Mouse (Mus musculus): ENCODE measurements around the gene Igf2bp1. TPM values are rescaled to one million over a fixed set of nuclear protein-coding genes. Genes with fewer than 3 reads are reported as not detected.

Gene Igf2bp1
- total RNA-seq, 2 experiments from 2014 or later = not detected

GRCm38 (mm10) chr11:96011982-96012381 is 6.2 kb upstream of the Igf2bp1 start:
- no peak for DNase-seq
- intact Hi-C loops (cut with DNase I) = no loop called here

DNA sequence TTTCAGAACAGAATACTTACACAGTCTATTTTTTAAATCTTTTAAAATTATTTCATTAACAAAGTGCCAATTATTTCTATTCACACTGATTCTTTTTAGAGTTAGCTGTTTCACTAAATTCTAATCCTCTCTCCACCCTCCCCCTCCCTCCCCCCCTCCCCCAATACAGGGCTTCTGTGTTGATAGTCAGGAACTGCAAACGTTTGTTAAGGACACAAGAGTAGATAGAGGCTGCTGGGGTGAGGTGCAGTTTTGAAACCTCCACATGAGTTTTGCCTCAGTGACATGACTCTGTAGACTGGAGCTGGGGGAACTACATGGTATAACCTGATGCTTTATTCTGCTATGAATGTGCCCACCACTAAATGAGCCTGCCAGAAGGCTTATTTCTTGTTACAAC is 3.1 kb upstream of the Igf2bp1 start:
- no peak for DNase-seq
- intact Hi-C loops (cut with DNase I) = loop anchor here (10.0 kb wide), 1 partner anchor 196 kb away; no protein-coding TSS in a partner anchor

DNA sequence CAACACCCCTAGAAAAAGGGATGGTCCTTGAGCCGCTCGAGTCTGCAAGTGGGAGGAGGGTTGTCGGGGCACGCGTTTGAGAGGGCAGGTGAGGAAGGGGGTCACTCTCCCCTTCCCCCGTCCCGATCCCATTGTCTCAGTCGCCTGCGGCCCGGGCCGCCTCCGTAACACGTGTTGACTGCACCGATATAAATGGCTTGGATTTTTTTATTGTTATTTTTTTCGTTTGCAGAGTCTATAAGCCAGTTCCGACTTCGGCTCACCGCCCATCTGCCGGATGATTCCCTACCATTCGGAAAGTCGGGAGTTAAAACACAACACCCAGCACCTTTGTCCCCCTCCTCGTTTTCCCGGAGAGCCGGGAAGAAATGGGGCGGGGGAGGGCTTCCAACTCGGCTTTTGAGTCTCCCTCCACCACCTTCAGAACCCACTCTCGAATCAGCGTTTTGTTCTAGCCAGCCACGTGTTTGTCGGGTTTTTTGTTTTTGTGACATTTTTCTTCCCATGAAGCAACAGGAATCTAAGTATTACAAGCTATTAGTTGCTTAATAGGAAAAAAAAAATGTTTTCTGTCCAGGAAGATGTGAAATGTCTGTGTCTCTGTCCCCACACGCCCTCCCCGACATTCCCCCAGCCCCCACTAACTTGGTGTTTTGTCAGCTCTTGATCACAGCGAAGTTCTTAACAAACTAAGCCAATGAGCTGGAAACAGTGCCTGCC is 1.9 kb upstream of the Igf2bp1 start:
- intact Hi-C loops (cut with DNase I) = loop anchor here (10.0 kb wide), 1 partner anchor 197 kb away; no protein-coding TSS in a partner anchor
- DNase-seq = peak in 1 of 2 experiments; percentile 29

DNA sequence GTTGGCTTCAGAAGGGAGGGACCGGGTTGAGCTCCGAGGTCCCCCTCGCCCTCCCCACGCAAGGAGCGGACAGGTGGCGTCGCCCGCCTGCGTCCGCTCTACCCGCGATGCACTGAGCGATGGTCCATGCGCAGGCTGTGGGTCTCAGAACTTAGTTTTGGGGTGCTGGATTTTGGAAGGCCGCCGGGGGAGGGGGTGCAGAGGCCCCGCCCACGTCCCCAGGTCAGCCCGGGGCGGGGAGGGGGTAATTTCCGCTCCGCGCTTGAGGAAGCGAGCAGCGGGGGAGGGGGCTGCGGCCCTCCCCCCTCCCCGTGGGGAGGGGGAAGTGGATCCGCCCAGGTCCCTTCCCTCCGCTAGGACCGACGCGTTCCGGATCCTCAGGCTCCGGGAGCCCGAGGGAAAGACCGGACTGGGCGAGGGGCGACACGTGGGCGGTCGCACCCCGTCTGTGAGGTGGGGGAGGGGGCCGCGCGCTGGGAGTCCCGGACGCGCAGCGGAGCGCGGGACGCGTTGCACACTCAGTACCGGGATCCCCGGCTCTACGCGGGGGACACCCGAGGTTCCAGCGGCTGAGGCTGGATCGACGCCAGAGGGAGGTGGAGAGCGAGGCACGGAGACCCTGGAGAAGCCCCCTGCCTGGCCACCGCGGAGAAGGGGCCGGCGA is 1.2 kb upstream of the Igf2bp1 start:
- peak in 1 of 2 experiments; percentile 20 for DNase-seq
- intact Hi-C loops (cut with DNase I) = loop anchor here (10.0 kb wide), 1 partner anchor 198 kb away; no protein-coding TSS in a partner anchor

DNA sequence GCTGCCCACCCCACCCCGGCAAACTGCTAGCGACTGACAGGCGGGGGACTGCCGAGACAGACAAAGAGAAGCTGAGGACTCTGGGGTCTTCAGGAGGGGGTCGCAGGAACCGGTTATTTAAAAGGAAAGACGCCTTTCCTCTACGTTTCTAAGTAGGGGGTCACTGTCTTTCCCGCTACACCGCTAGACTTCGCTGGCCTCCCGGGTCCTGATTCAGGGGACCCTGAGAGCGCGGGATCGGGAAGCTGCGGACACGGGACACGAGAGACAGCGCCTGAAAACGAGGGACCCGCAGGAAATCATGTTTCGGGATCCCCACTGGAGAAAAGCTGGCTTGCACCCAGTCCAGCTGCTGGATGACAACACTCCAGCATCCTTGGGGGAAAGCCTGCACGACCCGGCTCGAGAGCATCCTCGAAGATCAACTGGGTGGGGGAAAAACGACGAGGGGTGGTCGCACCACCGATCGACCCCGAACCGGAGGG is 669 bp upstream of the Igf2bp1 start:
- peak in 1 of 2 experiments; percentile 19 for DNase-seq
- intact Hi-C loops (cut with DNase I) = loop anchor here (10.0 kb wide), 1 partner anchor 198 kb away; no protein-coding TSS in a partner anchor

GRCm38 (mm10) chr11:96004793-96005402 is 842 bp downstream of the Igf2bp1 start:
- intact Hi-C loops (cut with DNase I) = loop anchor here (10.0 kb wide), 1 partner anchor 200 kb away; no protein-coding TSS in a partner anchor
- DNase-seq = no peak

GRCm38 (mm10) chr11:96003969-96004792 is 1.6 kb downstream of the Igf2bp1 start:
- no peak for DNase-seq
- intact Hi-C loops (cut with DNase I) = loop anchor here (10.0 kb wide), 1 partner anchor 201 kb away; no protein-coding TSS in a partner anchor

- no peak for DNase-seq
- intact Hi-C loops (cut with DNase I) = loop anchor here (10.0 kb wide), 1 partner anchor 202 kb away; no protein-coding TSS in a partner anchor
Observed at GRCm38 (mm10) chr11:96003100-96003900, 2.4 kb downstream of the Igf2bp1 start.

DNA sequence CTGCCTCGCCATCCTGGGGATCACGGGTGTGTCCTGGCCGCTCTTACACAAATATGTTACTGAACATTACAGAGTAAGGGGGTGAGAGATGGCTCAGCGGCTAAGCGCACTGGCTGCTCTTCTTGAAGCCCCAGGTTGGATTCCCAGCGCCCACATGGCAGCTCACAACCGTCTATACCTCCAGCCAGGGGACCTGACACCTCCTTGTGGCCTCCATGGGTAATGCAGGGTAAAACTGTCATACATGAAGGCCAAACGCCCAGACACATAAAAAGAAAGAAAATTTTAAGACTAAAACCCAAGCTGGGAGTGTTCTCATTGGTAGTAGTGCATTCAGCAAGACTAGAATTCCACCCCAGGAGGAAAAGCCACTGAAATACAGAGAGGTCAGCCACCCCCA is 11.6 kb downstream of the Igf2bp1 start:
- DNase-seq = no peak
- intact Hi-C loops (cut with DNase I) = no loop called here

DNA sequence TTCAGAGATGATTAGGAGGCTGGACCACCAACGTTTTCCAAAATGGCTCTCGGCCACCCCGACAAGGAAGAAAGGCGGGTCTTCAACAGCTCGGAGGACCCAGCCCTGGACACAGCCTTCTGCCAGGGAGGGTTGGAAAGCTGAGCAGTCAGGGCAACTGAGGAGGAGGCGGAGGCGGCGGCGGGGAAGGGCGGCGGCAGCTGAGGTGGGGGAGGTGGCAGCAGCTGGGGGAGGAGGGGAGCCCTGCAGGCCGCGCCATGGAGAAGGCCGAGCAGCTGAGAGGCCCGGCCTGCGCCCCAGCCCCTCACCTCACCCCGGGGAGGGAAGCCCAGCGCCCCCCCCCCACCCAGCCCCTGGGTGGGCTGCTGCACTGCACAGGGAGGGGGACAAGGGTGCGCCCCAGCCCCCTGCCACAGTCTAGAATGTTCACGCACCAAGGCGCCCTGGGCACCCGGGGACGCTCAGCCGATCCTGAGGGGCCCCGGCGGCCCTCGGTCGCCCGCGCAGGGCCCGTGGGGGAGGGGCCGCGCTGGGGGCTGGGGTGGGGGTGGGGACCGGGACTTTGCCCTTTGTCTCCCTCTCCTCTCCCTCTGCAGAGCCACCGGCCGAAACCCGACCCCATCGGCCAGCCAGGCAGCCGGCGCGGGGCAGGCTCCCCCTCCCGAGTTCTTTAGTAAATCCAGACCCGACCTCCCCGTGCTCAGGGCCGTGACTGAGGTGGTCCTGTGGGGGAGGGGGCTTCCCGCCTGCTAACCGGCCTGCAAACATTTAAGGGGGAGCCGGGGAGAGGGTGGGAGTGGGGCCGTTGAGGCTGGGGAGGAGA is 14.6 kb downstream of the Igf2bp1 start:
- DNase-seq = no peak
- intact Hi-C loops (cut with DNase I) = no loop called here

GRCm38 (mm10) chr11:95990431-95990830 is 15.3 kb downstream of the Igf2bp1 start:
- DNase-seq = no peak
- intact Hi-C loops (cut with DNase I) = no loop called here

DNA sequence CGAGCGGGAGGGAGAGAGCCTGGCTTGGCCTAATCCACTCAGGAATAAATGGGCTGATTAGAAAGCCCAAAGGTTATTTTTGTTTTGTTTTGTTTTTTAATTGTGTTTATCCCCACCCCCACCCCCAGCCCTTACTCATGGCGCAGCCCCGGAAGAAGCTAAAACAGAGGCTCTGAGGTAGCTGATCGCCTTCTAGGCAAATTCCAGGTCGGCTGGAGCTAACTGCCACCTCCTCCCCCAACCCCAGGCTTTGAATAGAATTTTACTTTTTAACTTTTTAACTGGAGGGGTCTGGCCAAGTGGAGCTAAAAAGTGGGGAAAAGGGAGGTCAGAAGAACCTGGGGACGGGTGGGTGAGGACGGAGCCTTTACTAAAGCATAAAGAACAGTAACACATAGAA is 15.9 kb downstream of the Igf2bp1 start:
- intact Hi-C loops (cut with DNase I) = no loop called here

DNA sequence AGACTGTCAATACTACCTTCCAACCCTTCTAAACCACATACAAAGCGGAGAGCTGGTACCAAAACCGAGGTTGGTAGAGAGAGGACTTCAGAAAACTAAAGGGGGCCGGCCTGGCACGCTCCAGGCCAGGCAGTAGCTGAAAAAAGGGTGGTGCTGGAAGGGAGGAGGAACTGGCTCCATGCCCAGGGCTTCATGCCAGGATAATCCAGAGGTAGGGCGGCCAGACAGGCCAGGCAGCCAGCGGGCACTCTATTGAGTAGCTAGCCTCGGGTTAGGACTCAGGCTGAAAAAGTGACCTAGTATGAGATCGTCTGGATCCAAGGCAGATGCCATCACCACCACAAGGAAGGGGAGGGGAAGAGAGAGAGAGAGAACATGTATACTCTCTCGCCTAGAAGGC is 17.2 kb downstream of the Igf2bp1 start:
- peak in 1 of 2 experiments; percentile 46 for DNase-seq
- intact Hi-C loops (cut with DNase I) = no loop called here

More for the DNA sequence above, 15.9 kb downstream of the Igf2bp1 start:
- no peak for DNase-seq

GRCm38 (mm10) chr11:95987854-95988447 is 17.8 kb downstream of the Igf2bp1 start:
- intact Hi-C loops (cut with DNase I) = no loop called here
- DNase-seq = no peak

DNA sequence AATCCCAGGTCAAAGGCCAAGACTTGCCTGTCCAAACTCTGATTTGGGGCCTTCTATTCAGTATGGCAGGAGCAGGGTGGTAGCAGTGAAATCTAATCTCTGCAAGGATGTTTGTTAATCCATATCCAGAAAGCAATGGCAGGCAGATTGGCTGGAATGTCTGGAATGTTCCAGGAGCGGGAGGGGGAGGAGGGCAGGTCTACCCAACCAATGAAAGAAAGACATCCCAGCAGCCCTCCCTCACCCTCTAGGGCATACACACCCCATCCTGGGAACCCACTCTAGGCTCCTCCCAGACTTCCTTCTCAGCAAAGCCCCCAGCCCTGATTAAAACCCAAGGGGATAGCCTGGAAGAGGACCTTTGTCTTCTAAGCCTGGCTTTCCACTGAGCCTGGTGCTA is 23.3 kb downstream of the Igf2bp1 start:
- no peak for DNase-seq
- intact Hi-C loops (cut with DNase I) = no loop called here

DNA sequence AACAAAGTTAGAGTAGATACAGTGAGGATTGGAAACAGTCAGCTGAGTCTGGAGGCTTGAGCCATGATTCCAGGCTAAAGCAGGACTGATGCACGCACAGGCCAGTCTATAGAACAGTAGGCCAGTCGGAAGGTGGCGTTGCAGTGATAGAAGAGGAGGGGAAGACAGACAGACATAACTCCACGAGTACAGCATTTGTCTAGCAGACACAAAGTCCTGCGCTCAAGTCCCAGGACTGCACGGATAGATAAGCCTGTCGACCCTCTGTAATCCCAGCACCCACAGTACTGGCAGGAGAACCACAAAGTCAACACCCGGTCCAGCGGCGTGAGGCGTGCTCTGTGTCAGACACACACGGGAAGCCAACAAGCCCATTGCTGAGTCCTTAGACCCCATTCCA is 23.9 kb downstream of the Igf2bp1 start:
- DNase-seq = no peak
- intact Hi-C loops (cut with DNase I) = no loop called here

DNA sequence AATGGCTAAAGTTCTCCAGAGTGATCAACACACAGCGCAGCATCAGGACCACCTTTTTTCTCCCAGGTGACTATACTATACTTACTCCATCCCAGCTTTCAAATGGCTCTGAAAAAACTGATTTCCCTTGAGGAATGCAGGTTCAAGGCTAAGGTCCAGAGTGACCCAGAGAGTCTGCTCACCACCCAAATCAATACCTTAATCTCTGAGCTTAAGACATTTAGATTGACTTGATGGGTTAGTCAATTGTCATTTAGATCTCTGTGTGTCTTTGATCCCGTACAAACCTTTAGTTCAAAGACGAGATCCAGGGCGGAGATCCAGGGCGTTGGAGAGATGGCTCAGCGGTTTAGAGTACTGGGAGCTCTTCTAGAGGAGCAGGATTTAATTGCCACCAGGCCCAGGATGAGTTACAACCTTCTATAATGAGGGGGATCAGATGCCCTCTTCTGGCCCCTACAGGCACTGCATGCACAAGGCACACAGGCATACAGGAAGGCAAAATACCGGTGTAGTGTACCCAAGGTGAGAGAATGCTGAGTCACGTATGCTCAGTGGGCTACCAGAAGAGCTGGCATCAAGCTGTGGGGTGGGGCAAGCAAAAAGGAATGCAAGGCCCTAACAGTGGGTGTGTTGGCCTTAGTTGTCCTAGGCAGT is 24.9 kb downstream of the Igf2bp1 start:
- DNase-seq = no peak

GRCm38 (mm10) chr11:95978487-95978886 is 27.3 kb downstream of the Igf2bp1 start:
- no peak for DNase-seq
- intact Hi-C loops (cut with DNase I) = no loop called here

More for the DNA sequence above, 24.9 kb downstream of the Igf2bp1 start:
- intact Hi-C loops (cut with DNase I) = no loop called here

All from gastrocnemius, postnatal 36 days (tissue).